Mouse (Mus musculus) embryonic facial prominence, embryonic 11.5 days (tissue): ENCODE results near the gene Kcne2. TPM values are rescaled to one million over a fixed set of nuclear protein-coding genes. Genes with fewer than 3 reads are reported as not detected.
A peak's percentile ranks its signal among the peaks of the same experiment; 100 is the strongest.

Source experiments
- ATAC-seq: fragments of 200-750 bp; cut with Nextera tagmentation; replicated peaks from 2 replicates; pipeline ENCODE4 v1.8.0; 2017; ENCODE audit warnings: low read depth; ENCODE audit not compliant: insufficient number of reproducible peaks, low FRiP score, low TSS enrichment
- DNase-seq: peaks from one replicate; pipeline ENCODE4 v3.0.0-alpha.2; 2015; ENCODE audit warnings: low spot score
- H3K27ac ChIP-seq: fragments of 300-500 bp; sonication (generic); replicated peaks from 2 replicates; pipeline ENCODE4 v1.5.1; 2014; ENCODE audit warnings: mild to moderate bottlenecking, low read depth, low read length, control low read depth
- H3K27me3 ChIP-seq: fragments of 300-500 bp; sonication (generic); 2 replicates; pipeline ENCODE4 v1.6.1; 2014; ENCODE audit warnings: mild to moderate bottlenecking, low read length, moderate library complexity, mixed read lengths; ENCODE audit not compliant: control insufficient read depth, insufficient read depth
- H3K36me3 ChIP-seq: fragments of 300-500 bp; sonication (generic); replicated peaks from 2 replicates; pipeline ENCODE4 v1.6.1; 2014; ENCODE audit warnings: low read depth, mild to moderate bottlenecking, low read length, moderate library complexity, mixed read lengths; ENCODE audit not compliant: control insufficient read depth, insufficient read depth
- H3K4me1 ChIP-seq: fragments of 300-500 bp; sonication (generic); 2 replicates; pipeline ENCODE4 v1.6.1; 2014; ENCODE audit warnings: low read length, mixed read lengths; ENCODE audit not compliant: control insufficient read depth, insufficient read depth
- H3K4me2 ChIP-seq: fragments of 300-500 bp; sonication (generic); 2 replicates; pipeline ENCODE4 v1.6.1; 2014; ENCODE audit warnings: low read depth, mild to moderate bottlenecking, control low read depth, low read length, moderate library complexity
- H3K4me3 ChIP-seq: fragments of 300-500 bp; sonication (generic); 2 replicates; pipeline ENCODE4 v1.5.1; 2014; ENCODE audit warnings: low read depth, low read length, control low read depth
- H3K9ac ChIP-seq: fragments of 300-500 bp; sonication (generic); replicated peaks from 2 replicates; pipeline ENCODE4 v1.6.1; 2014; ENCODE audit warnings: mild to moderate bottlenecking, control low read depth, low read length
- H3K9me3 ChIP-seq: fragments of 300-500 bp; sonication (generic); replicated peaks from 2 replicates; pipeline ENCODE4 v1.6.1; 2016; ENCODE audit warnings: mild to moderate bottlenecking, low read length, inconsistent platforms, mixed read lengths; ENCODE audit not compliant: control insufficient read depth
- WGBS: fragments of 180-500 bp; shearing (Covaris S2); extraction: QIAGEN DNeasy Blood & Tissue Kit; methylation state at CpG from one replicate; pipeline ENCODE4 v1.1.7; 2014; 5-methylcytosine and 5-hydroxymethylcytosine counted together
- polyA plus RNA-seq: library from polyadenylated mRNA; unstranded; fragments of >200 nt; fragmentation: Nextera tagmentation; extraction: Ambion mirVana; gene quantifications from 2 replicates; pipeline ENCODE4 v1.2.1, GENCODE M21; 2014

Gene Kcne2
- polyA plus RNA-seq, 1 experiment from 2014 or later = not detected

GRCm38 (mm10) chr16:92313953-92314741 is 22.0 kb downstream of the Kcne2 start:
- H3K4me2 ChIP-seq = no peak overlapping the region
- no peak overlapping the region for H3K9ac ChIP-seq
- no peaks in the 10 kb centered on the region for H3K9me3 ChIP-seq
- WGBS = 43% methylated on average over 13 of the region's 13 CpGs
- H3K36me3 ChIP-seq = no peaks in the 10 kb centered on the region
- no peaks in the 10 kb centered on the region for H3K27me3 ChIP-seq
- no peak overlapping the region for H3K4me3 ChIP-seq
- H3K27ac ChIP-seq = no peak overlapping the region
- no peaks in the 10 kb centered on the region; the same call in 1 of the 2 replicates for H3K4me1 ChIP-seq
- ATAC-seq (peak; percentile 82), DNase-seq (peak; percentile 83)

- Histone ChIP-seq H3K4me1 (no peaks in the 10 kb centered on the region; the same call in 1 of the 2 replicates), H3K4me3 (no peak overlapping the region), H3K27ac (no peak overlapping the region), H3K27me3 (no peaks in the 10 kb centered on the region), H3K36me3 (no peaks in the 10 kb centered on the region), H3K9ac (no peak overlapping the region), H3K4me2 (no peak overlapping the region), H3K9me3 (no peaks in the 10 kb centered on the region)
- ATAC-seq = no peak
- WGBS = 81% methylated on average over 7 of the region's 7 CpGs
- DNase-seq = no peak
Measured at GRCm38 (mm10) chr16:92316049-92316738, 24.0 kb downstream of the Kcne2 start.

GRCm38 (mm10) chr16:92319353-92320109 is 27.3 kb downstream of the Kcne2 start:
- ATAC-seq = no peak
- DNase-seq = peak; percentile 45
- Histone ChIP-seq H3K4me1 (no peaks in the 10 kb centered on the region; the same call in 1 of the 2 replicates), H3K9me3 (no peaks in the 10 kb centered on the region), H3K9ac (no peak overlapping the region), H3K27me3 (no peaks in the 10 kb centered on the region), H3K27ac (no peak overlapping the region), H3K4me3 (no peak overlapping the region), H3K36me3 (no peaks in the 10 kb centered on the region; the same call in 1 of the 2 replicates), H3K4me2 (no peak overlapping the region)
- 57% methylated on average over 20 of the region's 20 CpGs for WGBS

GRCm38 (mm10) chr16:92320361-92320760 is 28.2 kb downstream of the Kcne2 start:
- WGBS = 85% methylated on average over 3 of the region's 3 CpGs
- H3K27me3 ChIP-seq = no peaks in the 10 kb centered on the region
- no peak overlapping the region for H3K27ac ChIP-seq
- H3K9me3 ChIP-seq = no peaks in the 10 kb centered on the region
- no peaks in the 10 kb centered on the region; the same call in 1 of the 2 replicates for H3K36me3 ChIP-seq
- no peak overlapping the region for H3K4me3 ChIP-seq
- H3K4me1 ChIP-seq = no peaks in the 10 kb centered on the region
- DNase-seq = no peak
- no peak overlapping the region for H3K4me2 ChIP-seq
- ATAC-seq = no peak
- no peak overlapping the region for H3K9ac ChIP-seq

DNA sequence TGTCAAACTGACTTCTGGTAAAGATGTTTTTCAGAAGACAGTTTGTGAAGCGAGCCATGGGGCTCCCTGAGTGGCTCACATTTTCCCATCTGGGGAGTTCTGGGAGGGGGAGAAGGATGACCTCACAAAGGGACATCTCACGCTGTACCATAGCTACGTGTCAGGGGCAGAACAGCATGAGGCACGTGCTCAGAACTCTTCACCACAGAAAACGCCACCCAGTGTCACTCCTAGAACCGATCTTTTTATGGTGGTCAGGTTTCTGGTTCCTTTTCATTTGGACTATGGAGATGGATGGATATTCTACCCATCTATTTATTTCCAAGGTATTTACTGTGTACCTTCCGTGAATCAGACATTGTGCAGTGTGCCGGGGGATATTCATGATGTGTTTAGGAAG is 29.2 kb downstream of the Kcne2 start, which contains the start of gene Fam243:
Gene Fam243 (minus strand): TSS at position 101 of the 400 bp plus-strand sequence.
- no peaks in the 10 kb centered on the region; the same call in 1 of the 2 replicates for H3K36me3 ChIP-seq
- H3K9me3 ChIP-seq = no peaks in the 10 kb centered on the region
- H3K4me2 ChIP-seq = no peak within 1 kb of the TSS
- no peak for DNase-seq
- ATAC-seq = no peak
- no peak within 1 kb of the TSS for H3K9ac ChIP-seq
- no peak within 1 kb of the TSS for H3K27ac ChIP-seq
- WGBS = 93% methylated on average over 8 of the region's 8 CpGs
- H3K4me1 ChIP-seq = no peaks in the 10 kb centered on the region
- no peaks in the 10 kb centered on the region for H3K27me3 ChIP-seq
- H3K4me3 ChIP-seq = no peak within 1 kb of the TSS

DNA sequence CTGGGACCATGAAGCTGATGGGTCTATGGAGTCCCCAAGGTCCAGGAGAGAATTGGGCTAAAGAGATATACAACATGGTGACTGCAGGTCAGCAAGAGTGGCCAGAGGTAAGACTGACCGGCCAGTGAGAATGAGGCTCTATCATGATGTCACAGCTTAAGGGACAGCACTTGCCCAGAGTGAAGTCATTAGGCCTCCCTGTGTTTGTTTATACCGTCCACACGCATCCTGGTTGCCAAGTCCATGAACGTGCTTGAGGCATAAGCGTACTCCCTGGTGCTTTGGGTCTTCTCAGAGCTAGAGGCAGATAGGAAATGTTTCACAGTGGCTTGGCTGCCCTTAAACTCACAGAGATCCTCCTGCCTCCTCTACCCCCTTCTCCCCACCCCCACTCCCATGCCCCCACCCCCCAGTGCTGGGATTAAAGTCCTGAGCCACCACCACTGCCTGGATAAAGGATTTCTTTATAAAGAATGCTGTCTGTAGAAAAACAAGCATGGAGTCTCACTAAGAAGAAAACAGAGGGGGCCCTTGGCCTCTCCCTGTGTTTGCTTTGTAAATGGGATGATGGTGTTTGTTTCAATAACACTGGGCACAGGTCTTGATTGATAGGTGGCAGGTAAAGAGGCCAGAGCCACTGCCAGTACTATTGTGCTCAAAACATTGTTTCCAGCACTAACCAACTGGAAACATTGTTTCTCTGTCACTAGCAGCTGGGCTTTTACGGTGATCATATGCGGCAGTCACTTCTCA is 32.3 kb downstream of the Kcne2 start:
- H3K27ac ChIP-seq = no peak overlapping the region
- H3K36me3 ChIP-seq = no peaks in the 10 kb centered on the region; the same call in 1 of the 2 replicates
- no peaks in the 10 kb centered on the region for H3K4me1 ChIP-seq
- no peak overlapping the region for H3K9ac ChIP-seq
- H3K4me2 ChIP-seq = no peak overlapping the region
- H3K27me3 ChIP-seq = no peaks in the 10 kb centered on the region
- DNase-seq (no peak), ATAC-seq (no peak; the same call in 1 of the 2 replicates)
- 39% methylated on average over 7 of the region's 7 CpGs for whole genome bisulfite sequencing
- H3K9me3 ChIP-seq = no peaks in the 10 kb centered on the region
- H3K4me3 ChIP-seq = no peak overlapping the region

- no peak overlapping the region for H3K27ac ChIP-seq
- H3K4me3 ChIP-seq = no peak overlapping the region
- H3K9me3 ChIP-seq = no peaks in the 10 kb centered on the region
- 31% methylated on average over 1 of the region's 1 CpGs for WGBS
- no peak overlapping the region for H3K4me2 ChIP-seq
- no peaks in the 10 kb centered on the region; the same call in 1 of the 2 replicates for H3K36me3 ChIP-seq
- no peak overlapping the region for H3K9ac ChIP-seq
- H3K4me1 ChIP-seq = no peaks in the 10 kb centered on the region
- no peaks in the 10 kb centered on the region for H3K27me3 ChIP-seq
- ATAC-seq (no peak), DNase-seq (no peak)
Measured at GRCm38 (mm10) chr16:92325062-92325406, 32.8 kb downstream of the Kcne2 start.
